Mouse (Mus musculus): Measurements from ENCODE around the gene Spindoc. TPM values are rescaled to one million over a fixed set of nuclear protein-coding genes. Genes with fewer than 3 reads are reported as not detected.

Gene Spindoc
- total and polyA plus RNA-seq, 3 experiments = 13.0 to 54.1 TPM; not detected in 1

DNA sequence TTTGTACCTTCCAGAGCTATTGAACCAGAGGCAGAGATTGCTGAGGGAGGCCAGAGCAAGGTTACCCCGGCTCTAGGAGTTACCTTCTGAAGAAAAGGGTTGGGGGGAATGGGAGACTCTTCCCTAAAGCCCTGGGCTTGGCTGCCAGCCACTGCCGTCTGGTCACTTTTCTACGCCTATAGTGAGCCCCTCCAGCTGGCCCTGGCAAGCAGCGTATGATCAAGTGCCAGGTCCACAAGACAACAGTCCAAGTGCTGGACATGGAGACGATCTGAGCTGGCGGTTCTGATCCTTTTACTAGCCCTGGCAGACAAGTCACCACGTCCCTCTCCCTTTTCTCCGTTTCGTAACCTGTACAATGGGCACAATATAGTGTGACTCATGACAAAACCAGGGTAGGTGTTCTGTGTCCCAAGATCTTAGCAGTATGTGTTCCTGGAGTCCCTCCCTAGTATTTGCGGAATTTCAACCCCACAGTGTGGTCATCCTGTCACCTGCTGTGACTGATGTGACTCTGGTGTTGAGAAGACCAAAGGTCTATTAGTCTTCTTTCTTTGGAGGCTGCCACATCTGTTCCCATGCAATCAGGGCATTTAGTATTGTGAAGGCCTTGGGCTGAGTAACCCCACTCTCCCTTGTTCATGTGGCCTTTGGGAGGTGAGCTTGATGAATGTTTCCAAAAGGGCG, 29.8 kb downstream of the Spindoc start:
- Histone ChIP-seq H3K9me3 (replicated peaks; ENCODE audit: insufficient read depth, low read length) (no peaks in the 10 kb centered on the region), H3K27me3 (ENCODE audit: control insufficient read depth in 1 of 2, insufficient read depth in 2 of 2, low read length in 2 of 2) (no peaks in the 10 kb centered on the region), H3K4me3 (ENCODE audit: control insufficient read depth in 1 of 2, insufficient read depth in 1 of 2, low read depth in 2 of 2, low read length in 2 of 2) (no peak overlapping the region), H3K9ac (ENCODE audit: control insufficient read depth, low read depth, low read length, poor library complexity, severe bottlenecking) (no peak overlapping the region), H3K27ac (ENCODE audit: control insufficient read depth, low read depth, low read length) (no peak overlapping the region), H3K4me1 (ENCODE audit: control insufficient read depth in 1 of 2, insufficient read depth in 2 of 2, low read length in 2 of 2) (no peaks in the 10 kb centered on the region), H3K36me3 (ENCODE audit: control insufficient read depth in 1 of 2, insufficient read depth in 2 of 2, low read length in 2 of 2) (no peaks in the 10 kb centered on the region), H3K79me2 (ENCODE audit: control insufficient read depth, insufficient read depth, low read length, poor library complexity) (no peaks in the 10 kb centered on the region)
- TF ChIP-seq SIN3A (IDR thresholded peaks at IDR 0.05; ENCODE audit: low read length) (no peak), USF1 (IDR thresholded peaks at IDR 0.05; ENCODE audit: low read depth, low read length) (no peak), EP300 (IDR thresholded peaks at IDR 0.05; ENCODE audit: low read depth in 1 of 2, low read length in 2 of 2) (no peak), JUND (IDR thresholded peaks at IDR 0.05; ENCODE audit: low read depth, low read length) (no peak), POLR2A (IDR thresholded peaks at IDR 0.05; ENCODE audit: control insufficient read depth in 1 of 2, insufficient read depth in 1 of 2, low read depth in 1 of 2, low read length in 2 of 2, poor library complexity in 1 of 2) (no peak), GATA1 (IDR thresholded peaks at IDR 0.05; ENCODE audit: low read depth, low read length) (no peak), HCFC1 (IDR thresholded peaks at IDR 0.05; ENCODE audit: low read depth, low read length) (no peak), MYC (IDR thresholded peaks at IDR 0.05; ENCODE audit: low read depth, low read length) (no peak), ZMIZ1 (IDR thresholded peaks at IDR 0.05; ENCODE audit: low read depth, low read length) (no peak), UBTF (IDR thresholded peaks at IDR 0.05; ENCODE audit: borderline replicate concordance, insufficient read depth, low read depth, low read length) (no peak), ZKSCAN1 (IDR thresholded peaks at IDR 0.05; ENCODE audit: low read depth, low read length) (no peak), RAD21 (IDR thresholded peaks at IDR 0.05; ENCODE audit: low read depth, low read length) (no peak), KAT2A (conservative IDR thresholded peaks at IDR 0.05; ENCODE audit: low read depth, low read length) (no peak), MYB (IDR thresholded peaks at IDR 0.05; ENCODE audit: low read depth, low read length) (no peak), ETS1 (IDR thresholded peaks at IDR 0.05; ENCODE audit: low read depth, low read length) (no peak), TAL1 (IDR thresholded peaks at IDR 0.05; ENCODE audit: low read length) (no peak), ZNF384 (IDR thresholded peaks at IDR 0.05; ENCODE audit: low read depth, low read length) (no peak)
- DNase-seq (ENCODE audit: low read depth, low spot score) = no peak

- no peak overlapping the region for H3K27ac ChIP-seq (ENCODE audit: control insufficient read depth, low read depth, low read length)
- H3K9me3 ChIP-seq (replicated peaks; ENCODE audit: insufficient read depth, low read length) = no peaks in the 10 kb centered on the region
- no peaks in the 10 kb centered on the region for H3K36me3 ChIP-seq (ENCODE audit: control insufficient read depth in 1 of 2, insufficient read depth in 2 of 2, low read length in 2 of 2)
- TF ChIP-seq EP300 (IDR thresholded peaks at IDR 0.05; ENCODE audit: low read depth in 1 of 2, low read length in 2 of 2) = no peak
- H3K4me1 ChIP-seq (ENCODE audit: control insufficient read depth in 1 of 2, insufficient read depth in 2 of 2, low read length in 2 of 2) = no peaks in the 10 kb centered on the region
- H3K79me2 ChIP-seq (ENCODE audit: control insufficient read depth, insufficient read depth, low read length, poor library complexity) = no peaks in the 10 kb centered on the region
- no peak for DNase-seq (ENCODE audit: low read depth, low spot score)
- no peak overlapping the region for H3K4me3 ChIP-seq (ENCODE audit: control insufficient read depth in 1 of 2, insufficient read depth in 1 of 2, low read depth in 2 of 2, low read length in 2 of 2)
- H3K27me3 ChIP-seq (ENCODE audit: control insufficient read depth in 1 of 2, insufficient read depth in 2 of 2, low read length in 2 of 2) = no peaks in the 10 kb centered on the region
- no peak overlapping the region for H3K9ac ChIP-seq (ENCODE audit: control insufficient read depth, low read depth, low read length, poor library complexity, severe bottlenecking)
Observed at GRCm38 (mm10) chr19:7349993-7350392, 32.8 kb downstream of the Spindoc start.
